Mouse (Mus musculus) limb, embryonic 14.5 days (tissue): ENCODE data around the gene Nptn. TPM values are rescaled to one million over a fixed set of nuclear protein-coding genes. Genes with fewer than 3 reads are reported as not detected.
"Not testable (repeated sequence)": the region's sequence is repeated elsewhere in the genome, so short reads cannot be mapped to it uniquely, and the experiment has no call there.

Experiments used
- ATAC-seq: fragments of 200-750 bp; cut with Nextera tagmentation; 2 replicates; pipeline ENCODE4 v1.8.0; 2017; ENCODE audit warnings: low read depth, moderate number of reproducible peaks, moderate TSS enrichment; ENCODE audit not compliant: low FRiP score
- DNase-seq: peaks from one replicate; pipeline ENCODE4 v3.0.0-alpha.2; 2015; ENCODE audit warnings: low spot score
- H3K27ac ChIP-seq: fragments of 300-500 bp; sonication (generic); replicated peaks from 2 replicates; pipeline ENCODE4 v1.5.1; 2014; ENCODE audit warnings: low read depth, mild to moderate bottlenecking, low read length, moderate library complexity, mixed read lengths
- H3K27me3 ChIP-seq: fragments of 300-500 bp; sonication (generic); 2 replicates; pipeline ENCODE4 v1.6.1; 2014; ENCODE audit warnings: low read length, mixed read lengths; ENCODE audit not compliant: control insufficient read depth, insufficient read depth
- H3K36me3 ChIP-seq: fragments of 300-500 bp; sonication (generic); 2 replicates; pipeline ENCODE4 v1.6.1; 2014; ENCODE audit warnings: mild to moderate bottlenecking, low read length, moderate library complexity, mixed read lengths; ENCODE audit not compliant: control insufficient read depth, insufficient read depth
- H3K4me1 ChIP-seq: fragments of 300-500 bp; sonication (generic); 2 replicates; pipeline ENCODE4 v1.6.1; 2014; ENCODE audit warnings: antibody characterized with exemption, low read length, mixed read lengths; ENCODE audit not compliant: control insufficient read depth, insufficient read depth
- H3K4me2 ChIP-seq: fragments of 300-500 bp; sonication (generic); replicated peaks from 2 replicates; pipeline ENCODE4 v1.6.1; 2014; ENCODE audit warnings: low read depth, mild to moderate bottlenecking, low read length, moderate library complexity; ENCODE audit not compliant: severe bottlenecking
- H3K4me3 ChIP-seq: fragments of 300-500 bp; sonication (generic); replicated peaks from 2 replicates; pipeline ENCODE4 v1.5.1; 2014; ENCODE audit warnings: low read length
- H3K9ac ChIP-seq: fragments of 300-500 bp; sonication (generic); 2 replicates; pipeline ENCODE4 v1.6.1; 2014; ENCODE audit warnings: mild to moderate bottlenecking, low read depth, low read length, moderate library complexity; ENCODE audit not compliant: severe bottlenecking
- H3K9me3 ChIP-seq: fragments of 300-500 bp; sonication (generic); 2 replicates; pipeline ENCODE4 v1.6.1; 2016; ENCODE audit warnings: low read length; ENCODE audit not compliant: control insufficient read depth
- POLR2A ChIP-seq: fragments of 200-500 bp; IDR thresholded peaks from 2 replicates; pipeline ENCODE4 v1.8.0; 2012; ENCODE audit warnings: inconsistent platforms, mild to moderate bottlenecking, moderate library complexity, borderline replicate concordance; ENCODE audit not compliant: insufficient read depth, insufficient read length; ENCODE audit errors: extremely low read depth
- WGBS: fragments of 180-500 bp; shearing (Covaris S2); extraction: QIAGEN DNeasy Blood & Tissue Kit; methylation state at CpG from one replicate; pipeline ENCODE4 v1.1.7; 2014; 5-methylcytosine and 5-hydroxymethylcytosine counted together
- polyA plus RNA-seq, 2 experiments: library from polyadenylated mRNA; depleted of rRNA in 1 of 2; stranded (reverse) in 1 of 2; unstranded in 1 of 2; fragments of >200 nt; fragmentation: Nextera tagmentation in 1 of 2; extraction: Ambion mirVana in 1 of 2; gene quantifications; 2 replicates each; pipeline versions ENCODE4 v1.2.1 to v1.2.3; 2012 to 2014

The Nptn gene
- polyA plus RNA-seq, 2 experiments: 135 to 335 TPM

DNA sequence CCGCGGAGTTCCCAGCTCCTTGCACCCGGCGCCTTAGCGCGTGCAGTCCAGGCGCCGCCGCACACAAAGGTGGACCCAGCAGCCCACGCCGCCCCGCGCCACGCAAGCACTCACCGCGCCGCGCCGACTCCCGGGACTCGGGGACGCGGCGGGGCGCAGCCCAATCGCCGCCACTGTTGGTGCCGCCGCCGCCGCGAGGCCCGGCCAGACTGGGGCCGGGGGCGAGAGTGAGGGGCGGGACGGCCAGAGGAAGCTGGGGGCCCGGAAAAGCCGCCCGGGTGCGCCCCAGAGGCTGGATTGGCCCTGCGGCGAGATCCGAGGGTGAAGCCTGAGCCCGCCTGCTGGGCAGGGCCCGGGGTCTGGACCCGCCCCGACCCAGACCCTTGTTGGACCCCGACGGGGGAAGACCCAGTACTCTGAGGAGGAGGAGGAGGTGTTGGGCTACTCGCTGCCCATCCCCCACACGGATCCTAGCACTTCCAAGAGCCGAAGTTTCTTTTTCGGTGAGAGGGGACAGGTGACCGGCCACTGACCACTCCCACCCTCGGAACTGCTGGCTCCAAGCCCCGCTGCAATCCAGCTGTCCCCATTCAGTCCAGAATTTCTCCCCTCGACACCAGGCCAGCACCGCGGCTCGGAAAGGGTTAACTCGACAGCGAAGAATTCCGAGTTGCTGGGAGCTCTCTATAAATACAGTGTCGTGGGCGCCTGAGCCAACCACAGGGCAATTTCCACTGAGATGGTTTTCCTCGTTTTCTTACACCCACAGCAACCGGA is 26.9 kb upstream of the Nptn start, which contains the start of gene Cd276:
TSS of gene Cd276 (minus strand) at position 530 of the 777 bp plus-strand sequence.
- H3K9me3 ChIP-seq: no peaks in the 10 kb centered on the region
- H3K4me2 ChIP-seq: peak within 1 kb of the TSS; percentile 76
- peak within 1 kb of the TSS; percentile 97 for H3K9ac ChIP-seq
- ATAC-seq (peak; percentile 84), DNase-seq (peak; percentile 82)
- WGBS: under 1% methylated on average over 59 of the region's 68 CpGs
- peak within 1 kb of the TSS; percentile 97 for H3K27ac ChIP-seq
- TF ChIP-seq POLR2A: no peak
- H3K4me1 ChIP-seq: peaks cover 24% of the 10 kb centered on the region
- H3K36me3 ChIP-seq: no peaks in the 10 kb centered on the region
- H3K27me3 ChIP-seq: no peaks in the 10 kb centered on the region
- peak within 1 kb of the TSS; percentile 88 for H3K4me3 ChIP-seq

DNA sequence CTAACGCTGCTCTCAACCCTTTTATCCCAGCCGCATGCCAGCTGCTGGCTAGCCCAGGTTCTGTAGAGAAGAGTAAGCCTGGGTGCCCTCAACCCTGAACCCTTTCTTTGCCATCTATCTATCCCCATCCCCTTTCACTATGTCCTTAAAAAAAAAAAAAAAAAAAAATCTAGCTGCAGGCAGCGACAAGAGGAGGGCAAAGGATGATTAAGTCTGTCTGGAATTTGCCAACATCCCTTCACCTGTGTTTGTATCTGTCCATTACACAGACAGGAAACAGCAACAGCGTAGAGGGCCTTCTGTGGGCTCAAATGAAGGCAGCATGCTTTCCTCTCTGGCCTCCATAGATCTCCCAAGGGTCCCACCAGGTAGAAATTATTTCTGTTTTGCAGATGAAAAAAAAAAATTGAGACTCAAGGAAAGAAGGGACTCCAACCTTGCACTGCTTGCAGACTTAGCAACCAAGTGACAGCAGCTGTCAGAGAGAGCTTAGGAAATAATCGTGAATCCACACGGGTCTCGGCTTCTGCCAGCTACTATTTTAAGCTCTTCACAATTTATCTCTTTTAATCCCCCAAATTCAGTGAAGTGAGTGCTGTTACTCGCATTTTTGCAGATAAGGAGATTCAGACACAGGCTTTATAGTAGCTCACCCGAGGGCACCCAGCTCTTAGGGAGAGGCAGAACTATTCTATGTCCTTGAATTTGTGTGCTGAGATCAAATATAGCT is 26.2 kb upstream of the Nptn start:
- ATAC-seq (no peak; the same call in 1 of the 2 replicates), DNase-seq (no peak)
- Histone ChIP-seq H3K4me1 (peaks cover 24% of the 10 kb centered on the region), H3K27me3 (no peaks in the 10 kb centered on the region), H3K4me3 (peak overlapping the region; percentile 88), H3K36me3 (no peaks in the 10 kb centered on the region), H3K27ac (peak overlapping the region; percentile 97), H3K4me2 (peak overlapping the region; percentile 76), H3K9ac (peak overlapping the region; percentile 97; the same call in 1 of the 2 replicates), H3K9me3 (no peaks in the 10 kb centered on the region)
- 0 out of 2 replicates have a peak, but pooled peaks have one; percentile 20 for TF ChIP-seq POLR2A
- WGBS: 19% methylated on average over 9 of the region's 9 CpGs

DNA sequence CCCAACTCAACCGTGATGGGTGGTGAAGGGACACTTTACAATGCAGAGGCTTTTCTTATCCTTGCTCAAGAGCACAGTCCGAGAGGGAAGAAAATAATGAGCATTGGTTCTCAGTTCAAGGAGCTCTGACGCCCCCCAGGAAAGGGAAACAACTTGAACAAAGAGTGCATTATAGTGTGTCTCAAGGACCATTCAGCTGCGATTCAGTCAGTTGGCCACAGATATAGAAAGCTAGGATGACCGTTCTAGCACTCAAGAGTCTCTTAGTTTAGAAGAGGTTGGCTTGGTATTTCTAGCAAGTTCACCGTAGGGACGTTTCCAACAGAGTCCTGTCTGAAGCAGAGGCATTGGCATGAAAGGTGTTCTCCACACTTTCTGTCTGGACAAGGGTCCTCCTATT is 25.4 kb upstream of the Nptn start:
- no peak overlapping the region for H3K27ac ChIP-seq
- 64% methylated on average over 7 of the region's 7 CpGs for WGBS

DNA sequence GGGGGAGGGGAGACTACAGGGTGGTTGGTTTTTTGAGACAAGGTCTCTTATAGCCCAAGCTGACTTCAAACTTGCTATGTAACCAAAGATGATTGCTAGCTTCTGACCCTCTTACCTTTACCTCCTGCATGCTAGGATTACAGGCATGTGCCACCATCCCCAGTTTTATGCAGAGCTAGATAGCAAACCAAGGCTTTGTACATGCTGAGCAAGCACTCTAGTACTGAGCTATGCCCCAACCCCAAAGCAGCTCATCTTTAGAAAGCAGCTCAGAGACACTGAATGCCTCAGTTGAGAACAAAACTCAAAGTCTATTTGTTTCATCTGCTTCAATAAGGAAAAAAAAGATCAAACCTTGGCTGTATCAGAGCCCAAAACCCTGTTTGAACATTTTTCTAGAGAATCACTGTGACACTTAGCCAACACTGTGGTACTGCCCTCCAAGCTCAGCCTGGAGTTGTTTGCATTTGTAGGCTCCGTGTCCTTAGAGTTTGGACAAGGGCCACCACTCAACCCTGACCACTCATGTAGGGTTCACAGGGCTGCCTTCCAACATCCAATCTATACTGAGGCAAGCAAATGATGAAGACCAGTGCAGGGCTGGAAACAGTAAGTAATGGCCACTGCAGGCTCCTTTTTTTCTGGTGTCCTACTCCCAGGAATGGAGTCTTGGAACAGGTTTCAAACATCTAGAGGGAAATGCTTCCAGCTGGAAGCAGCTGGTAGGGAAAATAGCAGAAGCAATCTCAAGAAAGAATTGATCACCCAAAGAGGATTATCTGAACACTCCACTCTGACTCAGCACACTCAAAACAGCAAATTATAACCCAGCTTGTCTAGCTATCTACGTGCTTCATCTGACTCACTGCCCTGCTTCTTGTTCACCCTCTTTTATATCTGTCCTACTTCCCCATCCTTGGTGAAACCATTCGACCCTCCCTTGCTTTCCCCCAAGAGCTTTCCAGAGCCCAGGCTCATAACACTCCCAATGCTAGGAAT is 24.3 kb upstream of the Nptn start:
- DNase-seq (no peak), ATAC-seq (no peak)
- Histone ChIP-seq H3K36me3 (no peaks in the 10 kb centered on the region), H3K4me3 (no peak overlapping the region), H3K27ac (no peak overlapping the region), H3K4me1 (peaks cover 21% of the 10 kb centered on the region), H3K4me2 (no peak overlapping the region), H3K9me3 (no peaks in the 10 kb centered on the region), H3K27me3 (no peaks in the 10 kb centered on the region), H3K9ac (no peak overlapping the region)
- no peak for TF ChIP-seq POLR2A
- 77% methylated on average over 3 of the region's 3 CpGs for WGBS

More for the DNA sequence above, 25.4 kb upstream of the Nptn start:
- no peaks in the 10 kb centered on the region for H3K36me3 ChIP-seq
- TF ChIP-seq POLR2A: no peak
- DNase-seq (no peak), ATAC-seq (no peak)
- no peaks in the 10 kb centered on the region for H3K27me3 ChIP-seq
- H3K4me3 ChIP-seq: no peak overlapping the region
- H3K9me3 ChIP-seq: no peaks in the 10 kb centered on the region
- H3K4me2 ChIP-seq: no peak overlapping the region
- no peak overlapping the region for H3K9ac ChIP-seq
- H3K4me1 ChIP-seq: peaks cover 24% of the 10 kb centered on the region

DNA sequence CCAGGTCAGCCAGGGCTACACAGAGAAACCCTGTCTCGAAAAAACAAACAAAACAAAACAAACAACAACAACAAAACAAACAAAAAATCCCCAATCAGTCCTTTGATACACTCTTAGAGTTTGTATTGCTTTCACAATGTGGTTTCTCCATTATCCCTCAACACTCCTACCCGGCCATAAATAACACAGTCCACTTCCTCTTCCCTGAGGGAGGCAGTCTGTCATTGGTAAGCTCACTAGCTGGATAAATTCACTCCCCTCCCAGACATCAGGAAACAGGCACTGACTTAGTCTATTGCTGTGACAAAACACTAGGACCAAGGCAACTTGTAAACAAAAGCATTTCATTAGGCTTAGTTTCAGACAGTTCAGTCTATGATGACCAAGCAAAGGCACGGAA is 21.8 kb upstream of the Nptn start:
- H3K4me1 ChIP-seq: peaks cover 9% of the 10 kb centered on the region; the same call in 1 of the 2 replicates
- H3K9ac ChIP-seq: no peak overlapping the region
- no peaks in the 10 kb centered on the region for H3K36me3 ChIP-seq
- TF ChIP-seq POLR2A: no peak
- ATAC-seq (no peak), DNase-seq (no peak)
- H3K4me2 ChIP-seq: no peak overlapping the region
- H3K9me3 ChIP-seq: no peaks in the 10 kb centered on the region
- H3K27ac ChIP-seq: no peak overlapping the region
- no peaks in the 10 kb centered on the region for H3K27me3 ChIP-seq
- 65% methylated on average over 3 of the region's 3 CpGs for WGBS
- no peak overlapping the region for H3K4me3 ChIP-seq

DNA sequence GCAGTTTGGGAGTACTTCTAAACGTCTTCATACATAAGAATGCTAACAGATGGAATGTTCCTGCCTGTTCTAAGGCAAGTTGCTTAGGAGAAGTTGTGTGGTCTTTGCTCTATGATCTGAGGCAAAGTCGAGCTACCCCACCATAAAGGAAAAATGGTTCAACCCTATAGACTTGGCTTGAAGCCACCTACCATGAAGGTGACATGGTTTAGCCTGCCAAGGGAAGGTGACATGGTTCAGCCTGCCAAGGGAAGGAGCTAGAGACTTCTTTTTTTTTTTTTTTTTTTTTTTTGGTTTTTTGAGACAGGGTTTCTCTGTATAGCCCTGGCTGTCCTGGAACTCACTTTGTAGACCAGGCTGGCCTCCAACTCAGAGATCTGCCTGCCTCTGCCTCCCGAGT is 16.1 kb upstream of the Nptn start:
- H3K36me3 ChIP-seq, ATAC-seq, H3K27ac ChIP-seq, H3K9me3 ChIP-seq, H3K4me2 ChIP-seq, DNase-seq, H3K9ac ChIP-seq, H3K4me3 ChIP-seq, H3K4me1 ChIP-seq, H3K27me3 ChIP-seq: not testable (repeated sequence)
- 76% methylated on average over 3 of the region's 3 CpGs for WGBS
